Mouse (Mus musculus): Measurements from ENCODE around the gene Gemin5. TPM values are rescaled to one million over a fixed set of nuclear protein-coding genes. Genes with fewer than 3 reads are reported as not detected.
A peak's percentile ranks its signal among the peaks of the same experiment; 100 is the strongest.
"Not testable (repeated sequence)": the region's sequence is repeated elsewhere in the genome, so short reads cannot be mapped to it uniquely, and the experiment has no call there.

Gene Gemin5
- total RNA-seq, 2 experiments from 2014 or later: 9.2 to 9.7 TPM

DNA sequence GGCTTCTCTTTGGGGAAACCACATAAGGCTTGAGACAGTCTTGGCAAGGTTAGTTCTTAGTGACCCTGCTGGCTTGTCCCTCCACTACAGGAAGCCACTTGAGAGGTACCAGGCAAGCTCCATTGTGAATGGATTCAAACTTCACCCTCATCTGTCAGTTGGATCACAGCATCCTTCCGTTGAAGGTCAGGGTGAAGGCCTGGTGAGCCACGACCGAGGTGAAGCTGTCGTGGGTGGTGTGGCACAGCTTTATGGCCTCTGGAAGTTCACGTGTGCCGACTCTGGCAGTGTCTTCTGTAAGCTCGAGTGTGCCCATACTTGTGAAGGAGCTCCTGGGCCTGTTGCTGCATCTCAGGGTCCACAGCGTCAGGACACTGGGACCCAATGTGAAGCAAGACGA lies 47.0 kb downstream of the Gemin5 start:
- no peak for DNase-seq
- intact Hi-C loops (cut with DNase I): no loop called here

DNA sequence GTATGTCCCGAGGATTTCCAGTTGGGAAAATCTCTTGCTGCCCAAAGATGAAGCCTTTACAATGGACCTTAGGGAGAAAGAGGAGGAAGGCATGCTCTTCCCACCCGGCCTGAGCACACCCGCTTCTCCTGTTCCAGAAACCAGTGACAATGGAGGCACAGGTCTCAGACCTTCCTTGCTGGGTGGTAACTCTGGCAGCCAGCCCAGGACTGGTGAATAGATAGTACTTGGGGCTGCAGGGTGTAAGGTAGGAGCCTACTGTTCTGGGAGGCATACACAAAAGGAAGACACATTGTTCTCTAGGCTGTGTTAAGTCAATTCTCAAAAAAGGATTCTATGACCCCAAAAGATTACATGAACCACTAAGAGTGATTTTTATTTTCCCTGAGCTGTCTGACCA lies 47.7 kb downstream of the Gemin5 start:
- intact Hi-C loops (cut with DNase I): no loop called here
- no peak for DNase-seq

DNA sequence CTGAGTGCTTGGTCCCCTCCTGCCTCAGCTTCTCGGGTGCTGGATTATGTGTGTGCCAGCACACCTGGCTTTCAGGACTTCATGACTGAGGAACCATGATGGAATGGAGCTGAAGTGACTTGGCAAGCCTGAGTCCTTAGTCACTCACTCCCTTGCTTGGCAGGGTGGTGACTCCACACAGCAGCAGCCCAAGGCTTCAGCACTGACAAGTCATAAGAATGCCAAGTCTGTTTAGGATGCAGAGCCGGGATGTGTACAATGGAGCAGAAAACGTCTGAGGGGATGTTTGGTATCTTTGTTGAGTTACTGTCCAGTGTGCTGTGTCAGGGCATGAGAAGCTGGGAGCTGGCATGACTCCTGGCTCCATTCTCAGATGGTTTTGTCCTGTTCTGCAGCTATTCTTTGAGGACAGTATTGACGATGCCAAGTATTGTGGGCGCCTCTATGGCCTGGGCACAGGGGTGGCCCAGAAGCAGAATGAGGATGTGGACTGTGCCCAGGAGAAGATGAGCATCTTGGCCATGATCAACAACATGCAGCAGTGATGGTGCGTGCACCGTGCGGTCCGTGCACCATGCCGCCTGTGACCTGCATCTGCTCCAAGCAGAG lies 51.2 kb downstream of the Gemin5 start:
- no peak for DNase-seq
- intact Hi-C loops (cut with DNase I): no loop called here

DNA sequence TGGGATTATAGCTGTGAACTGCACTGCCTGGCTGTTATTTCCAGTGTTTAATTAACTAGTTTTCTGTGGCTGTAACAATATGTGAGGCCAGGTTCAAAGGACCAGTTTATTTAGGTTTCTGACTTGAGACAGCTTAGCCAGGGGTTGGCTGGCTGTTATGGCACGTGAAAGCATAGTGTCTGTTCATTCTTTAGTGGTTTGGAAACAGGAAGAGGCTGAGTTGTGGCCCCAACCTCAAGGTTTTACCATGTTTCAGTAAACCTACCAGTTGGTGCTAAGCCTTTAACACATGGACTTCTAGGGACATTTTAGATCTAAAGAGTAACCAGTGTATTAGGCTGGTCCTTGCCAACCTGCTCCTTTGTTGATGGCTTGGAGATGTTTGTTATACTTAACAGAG lies 51.8 kb downstream of the Gemin5 start:
- DNase-seq: no peak
- intact Hi-C loops (cut with DNase I): no loop called here

DNA sequence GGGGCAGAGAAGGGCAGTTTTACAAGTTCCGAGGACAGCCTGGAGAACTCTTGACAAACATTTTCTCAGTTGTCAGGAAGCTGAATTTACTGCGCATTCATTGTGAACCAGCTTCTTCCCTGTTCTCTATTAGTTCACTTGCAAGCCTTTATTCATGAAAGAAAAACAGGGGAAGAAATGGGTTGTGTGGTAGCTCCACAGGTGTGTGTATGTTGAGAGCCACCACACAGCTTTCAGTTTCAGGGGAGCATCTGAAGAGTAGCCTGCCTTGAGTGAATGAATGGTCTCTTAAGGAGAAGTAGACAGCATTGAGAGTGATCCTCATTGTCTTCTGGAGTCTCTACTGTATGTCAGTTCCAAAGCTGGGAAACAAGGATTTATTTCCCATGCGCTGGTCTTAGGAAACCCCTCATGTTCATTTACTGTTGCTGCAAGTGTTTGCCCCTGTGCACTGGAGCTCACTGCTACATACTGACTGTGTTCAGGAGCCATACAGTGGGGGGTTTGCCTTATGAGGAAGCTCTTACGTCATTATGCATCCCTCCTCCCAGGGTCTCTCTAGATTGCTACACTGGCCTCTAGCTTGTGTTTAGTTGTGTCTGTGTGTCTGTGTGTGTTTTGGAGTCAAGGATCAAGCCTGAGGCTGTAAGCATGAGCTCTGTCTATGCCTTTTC lies 60.5 kb downstream of the Gemin5 start:
- intact Hi-C loops (cut with DNase I): no loop called here
- no peak for DNase-seq

DNA sequence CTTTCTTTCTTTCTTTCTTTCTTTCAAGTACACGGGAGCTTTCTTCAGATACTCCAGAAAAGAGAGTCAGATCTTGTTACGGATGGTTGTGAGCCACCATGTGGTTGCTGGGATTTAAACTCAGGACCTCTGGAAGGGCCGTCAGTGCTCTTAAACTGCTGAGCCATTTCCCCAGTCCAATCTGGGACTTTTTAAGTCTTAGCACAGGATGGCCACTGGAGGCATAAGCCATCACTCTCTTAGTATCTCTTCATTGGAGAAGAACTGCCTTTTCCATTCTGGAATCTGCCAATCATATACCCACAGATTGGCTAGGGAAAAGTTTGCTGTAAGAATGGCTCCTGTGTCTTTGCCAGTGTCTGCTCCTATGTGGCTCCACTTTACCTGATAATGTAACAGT lies 61.3 kb downstream of the Gemin5 start:
- intact Hi-C loops (cut with DNase I): no loop called here
- no peak for DNase-seq

DNA sequence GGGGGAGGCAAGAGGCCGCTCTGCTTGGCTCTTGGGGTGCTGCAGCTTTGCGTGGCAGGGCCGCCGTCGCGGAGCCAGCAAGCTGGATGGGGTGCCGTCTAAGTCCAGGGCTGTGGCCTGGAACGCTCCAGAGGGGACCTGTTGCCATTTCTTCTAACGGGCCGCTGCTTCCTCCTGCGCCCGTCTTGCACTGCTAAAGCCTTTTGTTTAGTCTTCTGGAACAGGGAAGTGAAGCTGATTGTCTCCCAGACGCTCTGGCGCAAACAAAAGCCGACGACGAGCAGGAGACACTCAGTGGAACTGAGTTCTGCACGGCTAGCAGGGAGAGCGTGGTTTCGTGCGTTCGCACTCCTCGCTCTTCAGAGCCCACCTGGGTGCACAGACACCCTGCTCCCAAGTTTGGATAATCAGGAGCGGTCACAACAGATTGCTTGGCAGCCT lies 64.0 kb downstream of the Gemin5 start:
- peak in 1 of 2 experiments; percentile 49 for DNase-seq
- intact Hi-C loops (cut with DNase I): loop anchor here (2.0 to 5.0 kb wide), 2 partner anchors 96 to 142 kb away; partner anchors contain the start of gene Larp1

DNA sequence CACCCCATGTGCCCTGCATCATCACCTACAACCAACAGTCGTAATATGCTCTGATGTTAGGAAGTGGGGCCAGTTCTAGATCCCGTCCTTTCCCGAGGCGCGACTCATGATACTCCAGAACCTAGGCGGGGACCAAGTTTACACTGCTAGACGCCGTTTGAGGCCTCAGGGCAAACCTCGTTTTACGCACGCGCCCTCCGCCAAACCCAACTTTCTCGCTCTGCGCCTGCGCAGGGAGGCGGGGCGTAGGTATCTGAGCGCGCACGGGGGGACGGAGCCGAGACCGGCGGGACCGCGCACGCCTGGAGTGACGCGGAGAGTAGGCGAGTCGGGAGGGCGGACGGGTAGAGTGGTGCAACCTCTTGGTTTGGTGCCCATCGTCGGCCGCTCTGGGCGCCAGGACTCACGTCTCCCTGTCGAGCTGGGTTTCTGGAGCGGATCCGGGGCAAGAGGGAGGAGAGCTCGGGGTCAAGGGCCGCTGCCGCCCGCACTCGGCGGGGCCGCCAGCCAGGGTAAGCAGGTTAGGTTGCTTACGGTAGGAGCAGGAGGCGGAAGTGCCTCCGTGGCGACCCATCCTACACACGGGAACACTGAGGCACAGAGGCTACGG lies 64.5 kb downstream of the Gemin5 start, which contains the start of gene Cnot8:
Gene Cnot8, plus strand, starts transcription at position 457 of the 610 bp plus-strand sequence.
- peak; percentile 99 for DNase-seq
- intact Hi-C loops (cut with DNase I): loop anchor here (2.0 to 5.0 kb wide), 2 partner anchors 95 to 142 kb away; partner anchors contain the start of gene Larp1

DNA sequence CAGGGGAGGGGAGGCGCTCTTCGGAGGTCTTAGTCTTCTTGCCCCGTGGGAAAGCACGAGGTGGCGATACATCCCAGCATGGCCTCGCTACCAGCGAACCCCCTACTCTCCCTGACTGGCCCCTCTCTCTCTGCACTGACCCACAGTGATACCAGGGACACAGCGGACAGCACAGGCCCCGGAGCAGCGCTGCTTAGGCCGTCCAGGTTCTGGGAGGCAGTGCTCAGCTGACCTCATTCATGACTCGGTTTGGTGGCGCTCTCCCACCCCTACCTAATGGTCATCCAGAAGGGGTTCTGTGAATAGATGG lies 65.0 kb downstream of the Gemin5 start:
- peak in 1 of 2 experiments; percentile 26 for DNase-seq
- intact Hi-C loops (cut with DNase I): loop anchor here (5.0 kb wide), 1 partner anchor 141 kb away; no protein-coding TSS in a partner anchor

DNA sequence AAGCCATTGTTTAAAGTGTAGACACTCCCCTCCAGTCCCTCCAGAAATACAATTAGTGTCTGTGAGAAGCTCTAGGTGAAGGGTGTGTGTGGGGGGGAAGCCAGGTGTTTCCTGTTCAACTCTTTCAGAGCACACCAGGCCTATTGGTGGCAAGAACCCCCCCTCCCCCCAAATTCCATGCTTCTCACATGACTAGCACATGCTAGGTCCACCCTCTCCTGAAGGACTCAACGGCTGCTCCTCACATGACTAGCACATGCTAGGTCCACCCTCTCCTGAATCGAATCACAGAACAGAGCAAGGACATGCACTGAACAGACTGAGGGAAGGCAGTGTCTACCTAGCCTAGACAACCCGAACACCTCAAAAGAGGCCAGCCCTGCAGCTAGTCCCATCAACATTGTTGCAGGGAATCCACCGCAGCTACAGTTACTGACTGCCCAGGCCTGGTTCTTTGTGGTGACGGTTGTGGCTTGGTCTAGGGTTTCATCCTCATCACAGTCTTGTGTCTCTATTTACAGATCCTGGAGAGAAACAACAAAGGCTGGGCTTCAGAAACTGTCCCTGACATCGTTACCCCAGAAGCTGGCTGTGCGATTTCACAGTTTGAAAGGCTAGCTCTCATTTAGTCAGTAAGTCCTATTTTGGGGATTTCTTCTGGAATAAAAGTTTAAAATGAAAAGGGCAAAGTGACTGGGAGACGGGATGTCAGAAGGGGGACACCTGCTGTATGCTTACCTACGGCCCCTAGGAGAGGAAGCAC lies 65.6 kb downstream of the Gemin5 start:
- intact Hi-C loops (cut with DNase I): loop anchor here (5.0 kb wide), 1 partner anchor 140 kb away; no protein-coding TSS in a partner anchor
- peak; percentile 20 to 29 for DNase-seq

DNA sequence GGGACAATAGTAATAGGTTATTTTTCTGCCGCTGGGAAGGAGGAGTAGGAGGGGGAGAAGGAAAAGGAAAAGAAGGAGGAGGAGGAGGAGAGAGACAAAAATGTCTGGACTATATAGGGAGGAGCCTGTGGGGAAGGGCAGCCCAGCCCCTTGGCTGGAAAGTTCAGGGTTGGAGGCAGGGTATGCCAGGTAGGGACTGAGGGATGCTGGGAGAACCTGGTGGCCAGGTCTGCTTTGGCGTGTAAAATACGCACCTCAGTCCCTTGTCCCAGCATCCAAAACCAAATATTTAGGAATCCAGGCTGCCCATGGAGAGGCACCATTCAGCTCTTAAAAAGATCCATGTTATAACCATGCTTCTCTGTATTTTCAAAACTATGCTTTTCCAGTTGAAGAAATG lies 66.2 kb downstream of the Gemin5 start:
- intact Hi-C loops (cut with DNase I): loop anchor here (5.0 kb wide), 1 partner anchor 140 kb away; no protein-coding TSS in a partner anchor
- DNase-seq: no peak

DNA sequence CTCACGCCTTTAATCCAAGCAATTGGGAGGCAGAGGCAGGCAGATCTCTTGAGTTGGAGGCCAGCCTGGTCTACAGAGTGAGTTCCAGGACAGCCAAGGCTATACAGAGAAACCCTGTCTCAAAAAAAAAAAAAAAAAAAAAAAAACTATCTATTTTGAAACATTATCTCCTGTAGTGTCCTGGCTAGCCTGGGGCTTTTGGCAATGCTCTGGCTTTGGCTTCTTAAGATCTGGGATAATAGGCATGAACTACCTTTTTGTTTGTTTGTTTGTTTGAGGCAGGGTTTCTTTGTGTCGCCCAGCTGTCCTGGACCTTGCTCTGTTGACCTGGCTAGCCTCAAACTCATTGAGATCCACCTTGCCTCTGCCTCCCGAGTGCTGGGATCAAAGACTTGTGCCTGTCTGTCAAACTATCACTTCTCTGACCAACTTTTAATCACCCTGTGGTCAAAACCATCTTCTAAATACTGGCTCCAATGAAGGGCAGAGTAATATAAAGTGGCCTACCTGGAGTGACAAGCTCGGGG lies 67.1 kb downstream of the Gemin5 start:
- no peak for DNase-seq
- intact Hi-C loops (cut with DNase I): loop anchor here (5.0 kb wide), 1 partner anchor 139 kb away; no protein-coding TSS in a partner anchor

DNA sequence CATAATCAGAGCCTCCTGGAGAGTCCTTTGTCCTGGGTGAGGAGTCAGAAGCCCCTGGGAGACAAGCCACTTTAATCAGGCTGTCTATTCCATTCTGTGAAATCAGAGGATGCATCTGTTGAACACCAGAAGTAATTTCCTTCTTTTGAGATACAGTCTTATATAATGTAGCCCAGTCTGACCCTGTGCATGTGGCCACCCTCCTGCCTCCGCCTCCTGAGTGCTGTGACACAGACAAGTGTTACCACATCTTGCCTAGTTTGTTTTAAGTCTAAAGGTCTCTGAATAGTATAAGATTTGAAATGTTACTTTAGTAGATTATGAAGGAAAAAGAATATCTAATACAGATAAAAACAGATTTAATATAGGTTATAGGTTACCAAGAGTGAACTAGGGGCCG lies 68.3 kb downstream of the Gemin5 start:
- DNase-seq: no peak
- intact Hi-C loops (cut with DNase I): loop anchor here (5.0 kb wide), 1 partner anchor 138 kb away; no protein-coding TSS in a partner anchor

DNA sequence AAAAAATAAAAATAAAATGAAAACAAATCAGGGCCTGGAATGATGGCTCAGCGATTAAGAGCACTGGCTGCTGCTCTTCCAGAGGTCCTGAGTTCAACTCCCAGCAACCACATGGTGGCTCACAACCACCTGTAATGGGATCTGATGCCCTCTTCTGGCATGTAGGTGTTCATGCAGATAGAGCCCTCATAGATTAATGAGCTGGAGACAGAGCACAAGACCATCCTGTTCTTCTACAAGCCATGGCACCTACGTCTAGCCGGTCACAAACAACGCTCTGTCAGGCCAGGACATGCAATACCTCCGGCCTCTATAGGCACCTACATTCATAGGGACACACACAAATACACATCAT lies 70.0 kb downstream of the Gemin5 start:
- intact Hi-C loops (cut with DNase I); DNase-seq: not testable (repeated sequence)

DNA sequence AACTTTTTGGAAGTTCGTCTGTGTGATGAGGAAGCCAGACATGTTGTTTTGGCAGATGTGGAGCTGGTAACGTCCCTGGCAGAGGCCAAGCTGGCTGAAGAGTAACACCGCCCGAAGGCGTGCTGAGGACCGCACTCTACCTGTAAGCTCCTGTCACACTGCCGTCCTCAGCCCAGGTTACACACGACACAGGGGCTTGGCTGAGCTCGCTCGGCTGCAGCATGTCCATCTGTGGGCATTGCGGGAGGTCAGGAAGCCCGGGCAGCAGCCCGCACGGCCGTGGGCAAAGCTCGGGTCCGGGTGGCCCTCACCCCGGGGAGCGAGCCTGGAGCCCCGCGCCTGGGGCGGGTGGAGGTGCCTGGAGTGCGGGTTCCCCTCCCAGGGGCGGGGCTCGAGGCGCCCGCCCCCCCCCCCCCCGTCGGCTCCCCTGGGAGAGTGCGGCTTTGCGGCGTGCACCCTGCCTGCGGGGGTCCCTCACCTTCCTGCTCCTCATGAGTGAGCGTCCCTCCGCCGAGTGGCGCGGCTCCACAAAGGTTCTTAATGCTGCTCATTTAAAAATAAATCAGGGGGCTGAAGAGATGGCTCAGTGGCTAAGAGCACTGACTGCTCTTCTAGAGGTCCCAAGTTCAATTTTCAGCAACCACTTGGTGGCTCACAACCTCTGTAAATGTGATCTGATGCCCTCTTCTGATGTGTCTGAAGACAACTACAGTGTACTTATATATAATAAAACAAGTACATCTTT lies 70.5 kb downstream of the Gemin5 start:
- intact Hi-C loops (cut with DNase I): no loop called here
- DNase-seq: peak; percentile 11 to 20

DNA sequence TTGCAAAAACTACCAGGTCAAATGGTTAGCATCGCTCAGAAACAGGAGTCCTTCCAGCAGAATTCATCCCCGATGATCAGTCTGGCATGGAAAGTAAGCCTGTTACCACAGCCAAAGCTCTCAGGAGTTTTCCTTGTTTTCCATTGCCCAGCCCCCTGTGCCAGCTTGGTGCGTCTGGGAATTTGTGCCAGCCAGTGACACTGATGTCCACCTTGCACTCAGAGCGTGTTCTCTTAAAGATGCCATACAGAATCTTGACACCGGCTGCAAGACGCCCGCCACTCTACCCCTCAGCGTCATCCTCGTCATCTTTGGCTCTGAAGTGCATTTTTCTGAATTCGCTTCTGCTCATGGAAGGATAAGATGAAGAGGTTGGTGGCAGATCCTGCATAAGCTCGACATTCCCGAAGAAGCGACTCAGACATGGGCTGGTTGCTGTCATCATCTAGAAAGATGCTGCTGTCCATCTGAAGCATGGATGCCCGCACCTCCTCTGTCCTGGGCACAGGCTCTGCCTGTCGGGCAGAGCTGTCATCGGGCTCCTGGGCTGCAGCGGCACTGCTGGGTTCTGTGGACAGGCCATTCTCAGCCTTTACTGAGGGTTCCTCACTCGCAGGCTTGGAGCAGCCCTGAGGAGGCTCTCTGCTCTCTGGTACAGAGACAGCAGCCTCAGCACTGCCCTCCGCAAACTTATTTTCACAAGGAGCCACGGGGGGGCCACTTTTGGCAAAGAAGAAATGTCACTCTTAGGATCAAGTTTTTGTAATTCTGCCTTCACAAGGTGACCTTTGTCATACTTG lies 71.3 kb downstream of the Gemin5 start:
- DNase-seq: peak; percentile 8 to 25
- intact Hi-C loops (cut with DNase I): no loop called here

DNA sequence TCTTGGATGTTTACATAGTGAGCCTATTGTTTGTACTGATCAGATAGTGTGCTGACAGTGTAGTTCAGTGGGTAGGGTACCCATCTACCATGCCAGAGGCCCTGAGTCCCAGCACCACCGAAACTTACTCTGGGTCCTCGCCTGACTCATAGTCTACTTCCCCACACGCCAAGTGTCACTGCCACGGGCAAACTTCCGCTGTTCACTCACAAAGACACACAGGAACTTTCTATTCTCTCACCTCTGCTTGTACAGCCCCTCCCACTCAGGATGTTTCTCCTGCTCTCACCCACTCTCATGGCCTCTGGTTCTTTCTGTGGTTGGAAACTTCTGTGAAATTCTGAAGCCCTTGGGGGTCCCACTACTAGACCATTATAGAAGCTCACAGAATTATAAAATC lies 72.2 kb downstream of the Gemin5 start:
- intact Hi-C loops (cut with DNase I): no loop called here
- DNase-seq: no peak

DNA sequence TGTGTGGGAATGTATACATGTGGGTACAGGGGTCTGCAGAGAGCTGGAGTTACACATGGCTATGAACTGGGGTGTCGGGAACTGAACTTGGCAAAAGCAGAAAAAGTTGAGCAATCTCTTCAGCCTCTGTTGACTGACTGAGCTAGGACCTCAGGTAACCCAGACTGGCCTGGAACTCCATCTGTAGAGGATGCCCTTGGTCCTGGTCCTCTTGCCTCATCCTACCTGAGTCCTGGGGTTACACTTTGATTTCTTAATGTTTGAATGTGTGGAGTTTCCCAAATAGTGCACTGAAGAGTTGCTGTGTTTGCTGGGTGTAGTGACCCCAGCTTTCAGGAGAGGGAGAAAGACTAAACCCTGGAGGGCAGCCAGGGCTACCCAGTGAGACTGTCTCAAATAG lies 72.8 kb downstream of the Gemin5 start:
- no peak for DNase-seq
- intact Hi-C loops (cut with DNase I): no loop called here

DNA sequence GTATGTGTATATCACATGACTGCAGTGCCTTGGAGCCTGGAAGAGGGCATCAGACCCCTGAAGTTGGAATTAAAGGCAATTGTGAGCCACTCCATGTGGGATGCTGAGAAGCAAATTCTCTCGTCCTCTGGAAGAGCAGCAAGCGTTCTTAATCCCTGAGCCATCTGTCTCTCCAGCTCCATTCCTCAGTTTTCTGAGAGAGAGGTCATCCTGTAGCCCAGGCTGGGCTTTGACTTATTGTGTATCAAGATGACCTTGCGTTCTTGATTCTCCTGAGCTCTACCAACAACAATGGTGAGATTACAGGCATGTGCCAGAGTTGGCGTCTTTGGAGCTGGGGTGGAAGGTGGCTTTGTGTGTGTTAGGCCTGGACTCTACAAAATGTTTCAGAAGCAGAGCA lies 73.6 kb downstream of the Gemin5 start:
- intact Hi-C loops (cut with DNase I): no loop called here
- DNase-seq: no peak

Measured in heart, postnatal 14 days (tissue).